ENCODE assay signal across 11 mouse cellular contexts in the genomic region with DNA sequence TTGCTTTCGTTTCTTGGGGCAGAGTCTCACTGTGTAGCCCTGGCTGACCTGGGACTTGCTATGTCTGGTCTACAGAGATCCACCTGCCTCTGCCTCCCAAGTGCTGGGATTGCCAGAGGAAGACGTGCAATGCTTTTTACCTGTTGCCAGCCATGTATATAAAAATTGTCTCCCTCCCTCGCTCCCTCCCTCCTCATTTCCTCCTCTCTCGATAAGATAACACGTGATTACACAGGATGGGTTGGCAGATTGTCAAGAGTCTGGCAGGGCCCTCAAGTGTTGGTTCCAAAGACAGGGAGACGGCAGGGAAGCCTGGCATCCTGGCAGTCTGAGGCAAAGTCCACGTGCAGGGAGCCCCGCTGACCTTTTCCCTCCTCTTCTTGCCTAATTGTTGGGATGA. TPM values are rescaled to one million over a fixed set of nuclear protein-coding genes. Genes with fewer than 3 reads are reported as not detected.
DNase-seq lines count a peak whose midpoint lies in the region; ATAC-seq and TF ChIP-seq lines count a peak whose summit lies in the region.
"Had no signal": no experiment of that assay in that cellular context is flagged by ENCODE, and none has a peak within 500 bp of the region (broad histone marks: within the 10 kb centered on the region; RNA-seq: fewer than 3 reads in every experiment).

No protein-coding gene starts in this region.

- peak overlapping the region; percentile 53 for H3K27ac ChIP-seq in heart, embryonic 13.5 days (replicated peaks)
- no peak overlapping the region for H3K27ac ChIP-seq in left cerebral cortex, adult 2 months

- WGBS in heart, embryonic 13.5 days, result 26% methylated on average over 8 of the region's 8 CpGs

- no peak for ATAC-seq in heart, embryonic 13.5 days (ENCODE audit: extremely low read depth, insufficient number of reproducible peaks, low FRiP score, low TSS enrichment)
- ATAC-seq: Patski had no signal

- peaks cover 63% of the 10 kb centered on the region for H3K36me3 ChIP-seq in heart, embryonic 13.5 days

- no peaks in the 10 kb centered on the region for H3K27me3 ChIP-seq in heart, embryonic 13.5 days (replicated peaks)
- H3K27me3 ChIP-seq: Patski had no signal

- H3K4me1 ChIP-seq in heart, embryonic 13.5 days, result peaks cover 98% of the 10 kb centered on the region

- no peak overlapping the region for H3K4me3 ChIP-seq in heart, embryonic 13.5 days
- no peak overlapping the region for H3K4me3 ChIP-seq in left cerebral cortex, adult 2 months
- H3K4me3 ChIP-seq: erythroblast, embryonic 14.5 days had no signal

- no peak overlapping the region for H3K4me2 ChIP-seq in heart, embryonic 13.5 days

- DNase-seq in heart, adult 8-10 months (ENCODE audit: low spot score), result no peak
- DNase-seq in thymus, postnatal 14 days, result peak; percentile 9
- no peak for DNase-seq in thymus, postnatal 4 days
- peak; percentile 47 for DNase-seq in kidney, postnatal 14 days
- no peak for DNase-seq in right cerebral cortex, postnatal 36 days (ENCODE audit: low spot score in 2 of 2)
- no peak for DNase-seq in left cerebral cortex, adult 2 months (ENCODE audit: extremely low spot score in 1 of 2, low spot score in 2 of 2)
- no peak for DNase-seq in right cerebral cortex, postnatal 14 days
- DNase-seq: gastrocnemius, postnatal 36 days had no signal

- intact Hi-C loops in left cerebral cortex, adult 2 months (cut with DNase I), result no loop called here

- no peak for TF ChIP-seq CTCF in left cerebral cortex, adult 2 months (IDR thresholded peaks at IDR 0.05)

- no peaks in the 10 kb centered on the region for H3K9me3 ChIP-seq in heart, embryonic 13.5 days

- peak overlapping the region; percentile 8; the same call in 1 of the 2 replicates for H3K9ac ChIP-seq in heart, embryonic 13.5 days

RNA-seq across cellular contexts. Expression of a gene that starts 32.2 kb away (rescaled TPM):
- 18.5 and 19.3 TPM in 2 replicates for polyA plus RNA-seq in heart, embryonic 13.5 days (2015; fragmentation: Nextera tagmentation; extraction: Ambion mirVana)
- total RNA-seq in heart, adult 8-10 months (2022), result 10 to 100 TPM; 10.9 to 16.5 (median 11.9) TPM
- total RNA-seq in left cerebral cortex, adult 2 months (2021), result 1 to 10 TPM; 2.6 to 2.8 TPM

Comparison
In these comparisons a context has a peak if more than half of its experiments do, and no peak if none do; other contexts are left out.
1. DNase-seq: peak in thymus, postnatal 14 days (single experiment) and kidney, postnatal 14 days (single experiment); none in heart, adult 8-10 months (single experiment), thymus, postnatal 4 days (single experiment), right cerebral cortex, postnatal 36 days (0 of 2), left cerebral cortex, adult 2 months (0 of 2) and right cerebral cortex, postnatal 14 days (single experiment).